Mouse (Mus musculus): ENCODE data around the gene Igflr1.

DNA sequence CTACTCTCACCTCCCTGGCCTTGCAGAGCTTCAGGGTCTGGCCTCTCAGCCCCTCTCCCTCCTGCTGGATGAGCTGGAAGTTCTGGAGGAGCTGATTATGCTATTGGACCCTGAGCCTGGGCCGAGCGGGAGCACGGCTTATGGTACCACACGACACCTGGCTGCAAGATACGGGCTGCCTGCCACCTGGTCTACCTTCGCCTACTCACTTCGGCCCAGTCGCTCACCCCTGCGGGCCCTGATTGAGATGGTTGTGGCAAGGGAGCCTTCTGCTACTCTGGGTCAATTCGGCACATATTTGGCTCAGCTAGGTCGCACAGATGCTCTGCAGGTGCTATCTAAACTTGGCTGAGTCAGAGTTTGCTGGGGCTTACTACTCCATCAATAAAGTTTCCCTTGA is 2.3 kb downstream of the Igflr1 start:
- TF ChIP-seq E2F4 (IDR thresholded peaks at IDR 0.05; ENCODE audit: insufficient read depth) (no peak), POLR2A (IDR thresholded peaks at IDR 0.05; ENCODE audit: insufficient read length, low read depth) (peak; percentile 20), USF1 (IDR thresholded peaks at IDR 0.05; ENCODE audit: low read depth) (no peak), POLR2AphosphoS2 (IDR thresholded peaks at IDR 0.05; ENCODE audit: insufficient read length, low read depth) (peak; percentile 76), CEBPB (IDR thresholded peaks at IDR 0.05; ENCODE audit: insufficient read depth, poor library complexity, severe bottlenecking) (no peak), MYOD1 (IDR thresholded peaks at IDR 0.05; ENCODE audit: control insufficient read depth in 1 of 3, insufficient read length in 2 of 3, low read depth in 2 of 3) (no peak)
